Mouse (Mus musculus) heart, postnatal 0 days (tissue): ENCODE measurements around the gene Ufd1.

ENCODE experiments used
- CTCF ChIP-seq: IDR thresholded peaks from 2 replicates; pipeline ENCODE4 v1.5.1; 2016; ENCODE audit warnings: antibody characterized with exemption, control low read depth, low read depth
- EP300 ChIP-seq: IDR thresholded peaks from 2 replicates; pipeline ENCODE4 v1.6.1; 2016; ENCODE audit warnings: antibody characterized with exemption, low read depth

- TF ChIP-seq CTCF (no peak), EP300 (no peak)
These were observed 45.2 kb upstream of the Ufd1 start for GRCm38 (mm10) chr16:18766390-18766789.
